Mouse (Mus musculus) heart, embryonic 11.5 days (tissue): Measurements from ENCODE around the gene Tmem204. TPM values are rescaled to one million over a fixed set of nuclear protein-coding genes. Genes with fewer than 3 reads are reported as not detected.

Experiments
- ATAC-seq: fragments of 200-750 bp; cut with Nextera tagmentation; replicated peaks from 2 replicates; pipeline ENCODE4 v1.8.0; 2017; ENCODE audit warnings: moderate library complexity; ENCODE audit not compliant: insufficient number of reproducible peaks, low FRiP score, low TSS enrichment
- H3K27ac ChIP-seq: fragments of 300-500 bp; sonication (generic); 2 replicates; pipeline ENCODE4 v1.5.1; 2014; ENCODE audit warnings: mild to moderate bottlenecking, low read depth, low read length
- H3K27me3 ChIP-seq: fragments of 300-500 bp; sonication (generic); 2 replicates; pipeline ENCODE4 v1.6.1; 2014; ENCODE audit warnings: mild to moderate bottlenecking, low read length, mixed read lengths; ENCODE audit not compliant: control insufficient read depth, insufficient read depth
- H3K36me3 ChIP-seq: fragments of 300-500 bp; sonication (generic); 2 replicates; pipeline ENCODE4 v1.6.1; 2014; ENCODE audit warnings: mild to moderate bottlenecking, low read length, moderate library complexity, mixed read lengths; ENCODE audit not compliant: control insufficient read depth, insufficient read depth
- H3K4me1 ChIP-seq: fragments of 300-500 bp; sonication (generic); 2 replicates; pipeline ENCODE4 v1.6.1; 2014; ENCODE audit warnings: low read length; ENCODE audit not compliant: control insufficient read depth, insufficient read depth
- H3K4me2 ChIP-seq: fragments of 300-500 bp; sonication (generic); 2 replicates; pipeline ENCODE4 v1.6.1; 2014; ENCODE audit warnings: mild to moderate bottlenecking, moderate library complexity
- H3K4me3 ChIP-seq: fragments of 300-500 bp; sonication (generic); 2 replicates; pipeline ENCODE4 v1.5.1; 2014; ENCODE audit warnings: low read depth, low read length
- H3K9ac ChIP-seq: fragments of 300-500 bp; sonication (generic); 2 replicates; pipeline ENCODE4 v1.6.1; 2014; ENCODE audit warnings: mild to moderate bottlenecking, low read depth, low read length, moderate library complexity
- H3K9me3 ChIP-seq: fragments of 300-500 bp; sonication (generic); replicated peaks from 2 replicates; pipeline ENCODE4 v1.6.1; 2016; ENCODE audit warnings: low read length; ENCODE audit not compliant: control insufficient read depth
- WGBS: fragments of 180-500 bp; shearing (Covaris S2); extraction: QIAGEN DNeasy Blood & Tissue Kit; methylation state at CpG from one replicate; pipeline ENCODE4 v1.1.7; 2014; ENCODE audit not compliant: insufficient replicate concordance; 5-methylcytosine and 5-hydroxymethylcytosine counted together
- polyA plus RNA-seq: library from polyadenylated mRNA; unstranded; fragments of >200 nt; fragmentation: Nextera tagmentation; extraction: Ambion mirVana; gene quantifications from 2 replicates; pipeline ENCODE4 v1.2.1, GENCODE M21; 2014

The Tmem204 gene
- polyA plus RNA-seq, 1 experiment from 2014 or later, result 14.4 TPM

GRCm38 (mm10) chr17:25016292-25017132, 66.9 kb downstream of the Tmem204 start:
- H3K4me3 ChIP-seq, result peak overlapping the region; percentile 62
- WGBS, result under 1% methylated on average over 55 of the region's 55 CpGs
- H3K4me2 ChIP-seq, result peak overlapping the region; percentile 91
- ATAC-seq, result peak; percentile 73
- no peaks in the 10 kb centered on the region for H3K9me3 ChIP-seq
- H3K27ac ChIP-seq, result peak overlapping the region; percentile 73
- H3K36me3 ChIP-seq, result peaks cover 11% of the 10 kb centered on the region; the same call in 1 of the 2 replicates
- peak overlapping the region; percentile 75 for H3K9ac ChIP-seq
- peaks cover 8% of the 10 kb centered on the region; the same call in 1 of the 2 replicates for H3K4me1 ChIP-seq
- no peaks in the 10 kb centered on the region for H3K27me3 ChIP-seq

- WGBS, result under 1% methylated on average over 62 of the region's 62 CpGs
- peak; percentile 98 for ATAC-seq
- peaks cover 8% of the 10 kb centered on the region; the same call in 1 of the 2 replicates for H3K4me1 ChIP-seq
- H3K4me3 ChIP-seq, result peak within 1 kb of the TSS; percentile 62
- no peaks in the 10 kb centered on the region for H3K9me3 ChIP-seq
- H3K27ac ChIP-seq, result peak within 1 kb of the TSS; percentile 88
- H3K27me3 ChIP-seq, result no peaks in the 10 kb centered on the region
- peaks cover 14% of the 10 kb centered on the region; the same call in 1 of the 2 replicates for H3K36me3 ChIP-seq
- H3K4me2 ChIP-seq, result peak within 1 kb of the TSS; percentile 91
- peak within 1 kb of the TSS; percentile 90 for H3K9ac ChIP-seq
Measured at GRCm38 (mm10) chr17:25015655-25016291, 67.6 kb downstream of the Tmem204 start, which contains the start of the genes Cramp1l and Ift140. Cramp1l (minus strand) TSS chr17:25015788. Ift140 (plus strand) TSS chr17:25016085.

GRCm38 (mm10) chr17:25014841-25015570, 68.4 kb downstream of the Tmem204 start:
- peaks cover 8% of the 10 kb centered on the region; the same call in 1 of the 2 replicates for H3K4me1 ChIP-seq
- peak overlapping the region; percentile 90 for H3K9ac ChIP-seq
- WGBS, result under 1% methylated on average over 39 of the region's 39 CpGs
- peaks cover 11% of the 10 kb centered on the region; the same call in 1 of the 2 replicates for H3K36me3 ChIP-seq
- H3K27ac ChIP-seq, result peak overlapping the region; percentile 88
- no peak for ATAC-seq
- H3K4me3 ChIP-seq, result peak overlapping the region; percentile 62
- H3K27me3 ChIP-seq, result no peaks in the 10 kb centered on the region
- H3K9me3 ChIP-seq, result no peaks in the 10 kb centered on the region
- peak overlapping the region; percentile 91 for H3K4me2 ChIP-seq

- under 1% methylated on average over 79 of the region's 81 CpGs for WGBS
- 0 out of 2 replicates have a peak, but pooled peaks have one; percentile 6 for ATAC-seq
- no peaks in the 10 kb centered on the region for H3K9me3 ChIP-seq
- H3K4me1 ChIP-seq, result peaks cover 8% of the 10 kb centered on the region; the same call in 1 of the 2 replicates
- no peaks in the 10 kb centered on the region for H3K27me3 ChIP-seq
- peak overlapping the region; percentile 62 for H3K4me3 ChIP-seq
- H3K36me3 ChIP-seq, result peaks cover 11% of the 10 kb centered on the region; the same call in 1 of the 2 replicates
- peak overlapping the region; percentile 91 for H3K4me2 ChIP-seq
- peak overlapping the region; percentile 88 for H3K27ac ChIP-seq
- H3K9ac ChIP-seq, result peak overlapping the region; percentile 90
Measured at GRCm38 (mm10) chr17:25013606-25014501, 69.5 kb downstream of the Tmem204 start.

Other genes starting within 250 kb of the Tmem204 start
- gene Hagh, start 243.4 kb downstream of the Tmem204 start, polyA plus RNA-seq, result 42.6 and 48.8 TPM in 2 replicates
- 38.0 and 39.5 TPM in 2 replicates for gene Fahd1, start 233.2 kb downstream of the Tmem204 start, polyA plus RNA-seq
- 0.14 TPM in 1 of 2 replicates, not detected in the other for gene Igfals, start 217.6 kb downstream of the Tmem204 start, polyA plus RNA-seq
- 42.3 and 43.3 TPM in 2 replicates for gene Nubp2, start 197.2 kb downstream of the Tmem204 start, polyA plus RNA-seq
- gene Spsb3, start 196.9 kb downstream of the Tmem204 start, polyA plus RNA-seq, result 25.2 and 26.5 TPM in 2 replicates
- gene Eme2, start 188.5 kb downstream of the Tmem204 start, polyA plus RNA-seq, result 15.3 and 19.3 TPM in 2 replicates
- gene Mrps34, start 188.5 kb downstream of the Tmem204 start, polyA plus RNA-seq, result 85.6 and 92.1 TPM in 2 replicates
- gene Nme3, start 187.1 kb downstream of the Tmem204 start, polyA plus RNA-seq, result 35.7 and 37.9 TPM in 2 replicates
- gene Mapk8ip3, start 146.6 kb downstream of the Tmem204 start, polyA plus RNA-seq, result 33.0 and 34.2 TPM in 2 replicates
- 109 and 148 TPM in 2 replicates for gene Jpt2, start 122.9 kb downstream of the Tmem204 start, polyA plus RNA-seq
- 6.8 and 8.9 TPM in 2 replicates for gene Cramp1l, start 67.8 kb downstream of the Tmem204 start, polyA plus RNA-seq
- 17.4 and 17.9 TPM in 2 replicates for gene Ift140, start 67.5 kb downstream of the Tmem204 start, polyA plus RNA-seq
- gene Telo2, start 32.4 kb upstream of the Tmem204 start, polyA plus RNA-seq, result 22.1 and 25.4 TPM in 2 replicates
- 0.10 TPM in 1 of 2 replicates, not detected in the other for gene Ptx4, start 37.2 kb upstream of the Tmem204 start, polyA plus RNA-seq
- 18.9 and 20.4 TPM in 2 replicates for gene Clcn7, start 49.8 kb upstream of the Tmem204 start, polyA plus RNA-seq
- gene Ccdc154, start 78.9 kb upstream of the Tmem204 start, polyA plus RNA-seq, result not detected in 2 replicates
- 0.17 TPM in 1 of 2 replicates, not detected in the other for gene Gm38655, start 91.9 kb upstream of the Tmem204 start, polyA plus RNA-seq
- gene BC003965, start 101.0 kb upstream of the Tmem204 start, polyA plus RNA-seq, result 24.6 and 26.7 TPM in 2 replicates
- 2.9 and 3.2 TPM in 2 replicates for gene Unkl, start 104.8 kb upstream of the Tmem204 start, polyA plus RNA-seq
- 22.6 and 25.5 TPM in 2 replicates for gene Gnptg, start 156.5 kb upstream of the Tmem204 start, polyA plus RNA-seq
- 32.1 and 33.6 TPM in 2 replicates for gene Tsr3, start 156.6 kb upstream of the Tmem204 start, polyA plus RNA-seq
- 0.35 and 0.63 TPM in 2 replicates for gene Baiap3, start 172.8 kb upstream of the Tmem204 start, polyA plus RNA-seq
- 471 and 482 TPM in 2 replicates for gene Ube2i, start 191.0 kb upstream of the Tmem204 start, polyA plus RNA-seq
- not detected in 2 replicates for gene Prss34, start 214.8 kb upstream of the Tmem204 start, polyA plus RNA-seq
- not detected in 2 replicates for gene Prss28, start 225.1 kb upstream of the Tmem204 start, polyA plus RNA-seq
- not detected in 2 replicates for gene Prss29, start 235.1 kb upstream of the Tmem204 start, polyA plus RNA-seq